Mouse (Mus musculus) brain, embryonic 14.5 days (tissue): ENCODE data around the gene Adgrg2.

Experiments used
- CTCF ChIP-seq: fragments of 200-500 bp; IDR thresholded peaks from 2 replicates; pipeline ENCODE4 v1.5.1; 2012; ENCODE audit warnings: inconsistent platforms, mild to moderate bottlenecking, moderate library complexity, borderline replicate concordance; ENCODE audit not compliant: insufficient read depth, insufficient read length; ENCODE audit errors: extremely low read depth
- POLR2A ChIP-seq: fragments of 200-500 bp; IDR thresholded peaks from 2 replicates; pipeline ENCODE4 v1.6.1; 2012; ENCODE audit warnings: mild to moderate bottlenecking, inconsistent platforms, borderline replicate concordance; ENCODE audit not compliant: poor library complexity, insufficient read depth, insufficient read length, severe bottlenecking; ENCODE audit errors: extremely low read depth

DNA sequence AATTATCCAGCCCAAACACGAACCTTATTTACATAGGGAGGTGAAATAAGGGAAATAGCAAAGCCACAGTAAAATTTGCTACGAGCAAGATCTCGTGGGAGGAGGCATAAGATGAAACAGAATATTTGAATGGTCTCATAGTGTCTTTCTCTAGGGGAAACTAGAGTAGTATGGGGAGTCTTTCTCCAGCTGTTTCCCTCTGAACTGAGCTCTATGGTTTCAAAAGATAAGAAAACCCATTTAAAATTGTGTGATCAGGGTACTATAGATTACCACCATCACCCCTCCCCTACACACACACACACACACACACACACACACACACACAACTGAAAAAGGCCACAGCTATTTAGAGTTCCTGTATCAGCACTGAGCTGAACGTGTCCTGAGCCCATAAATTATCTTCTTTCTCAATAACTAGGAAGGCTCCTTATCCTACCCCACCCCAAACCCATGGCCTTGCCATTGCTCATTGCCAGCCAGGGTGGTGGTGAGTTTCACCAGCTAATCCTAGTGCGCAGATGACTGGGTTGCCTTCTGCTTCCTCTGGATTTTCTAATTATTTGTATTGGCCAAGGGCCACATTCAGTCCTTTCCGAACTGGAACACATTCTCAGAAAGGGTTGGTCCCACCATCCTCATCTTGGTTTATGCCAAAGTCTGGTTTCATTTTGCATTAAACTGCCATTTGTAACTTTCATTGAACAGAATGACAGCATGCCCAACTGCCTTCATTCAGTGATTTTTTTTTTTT, 5.6 kb upstream of the Adgrg2 start:
- no peak for TF ChIP-seq CTCF
- TF ChIP-seq POLR2A = no peak
